Mouse (Mus musculus) G1E-ER4 (cell line): ENCODE data around the gene Nckap1l. TPM values are rescaled to one million over a fixed set of nuclear protein-coding genes. Genes with fewer than 3 reads are reported as not detected.

Experiments
- GATA1 ChIP-seq: IDR thresholded peaks from one replicate; pipeline ENCODE4 v1.8.0; 2012; ENCODE audit warnings: low read length, inconsistent platforms
- polyA plus RNA-seq: library from polyadenylated mRNA; stranded (reverse); fragments of >175 nt; gene quantifications from 2 replicates; pipeline ENCODE4 v1.2.3, GENCODE M21; 2012

Nckap1l gene
- 0.79 and 1.1 TPM in 2 replicates for polyA plus RNA-seq

DNA sequence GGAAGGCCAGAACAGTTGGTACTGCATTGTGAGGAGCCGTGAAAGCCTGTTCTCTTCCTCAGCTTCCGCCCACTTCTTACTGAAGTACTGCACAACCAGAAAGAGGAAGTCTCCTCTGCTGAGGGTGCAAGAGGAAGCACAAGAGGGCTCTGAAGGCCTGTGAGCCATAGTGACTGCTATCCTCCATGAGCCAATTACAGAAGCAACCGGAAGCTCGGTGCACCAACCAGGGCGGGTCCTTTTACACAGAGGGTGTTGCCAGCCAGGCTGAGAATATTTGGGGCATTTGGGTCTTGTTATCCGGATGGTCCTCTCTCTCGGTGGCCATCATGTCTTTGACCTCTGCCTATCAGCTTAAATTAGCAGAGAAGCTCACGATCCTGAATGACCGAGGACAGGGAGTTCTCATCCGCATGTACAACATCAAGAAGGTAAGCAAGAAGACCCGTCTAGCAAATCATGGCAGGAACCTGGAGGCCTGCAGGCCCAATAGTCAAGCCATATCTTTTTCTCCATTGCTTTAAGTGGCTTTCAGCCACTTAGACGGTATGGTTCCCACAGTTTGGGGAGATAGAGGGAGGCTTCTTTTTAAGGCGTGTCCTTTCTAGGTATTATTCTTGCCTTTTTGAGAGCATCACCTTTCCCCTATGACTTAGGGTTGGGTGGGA lies at the start of gene Nckap1l:
Gene Nckap1l, plus strand, starts transcription at position 244 of the 668 bp plus-strand sequence.
- TF ChIP-seq GATA1: no peak

DNA sequence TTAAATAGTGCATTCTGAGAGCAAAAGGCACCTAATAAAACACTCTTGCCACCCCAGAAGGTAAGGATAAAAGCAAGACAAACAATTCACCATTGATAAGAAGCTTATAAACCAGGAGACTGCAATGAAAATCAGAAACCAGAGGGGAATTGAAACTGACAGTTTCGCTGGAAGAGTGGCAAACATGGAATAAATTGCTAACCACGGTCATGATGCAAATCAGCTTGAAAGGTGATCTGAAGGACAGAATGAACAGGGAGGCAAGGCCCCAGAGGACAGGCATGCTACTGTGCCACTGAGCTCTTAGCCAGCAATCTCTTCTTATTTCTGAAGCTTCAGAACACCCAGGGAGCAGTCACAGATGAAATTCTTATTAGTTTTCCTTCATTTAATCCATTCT lies 26.6 kb upstream of the Nckap1l start:
- no peak for TF ChIP-seq GATA1

DNA sequence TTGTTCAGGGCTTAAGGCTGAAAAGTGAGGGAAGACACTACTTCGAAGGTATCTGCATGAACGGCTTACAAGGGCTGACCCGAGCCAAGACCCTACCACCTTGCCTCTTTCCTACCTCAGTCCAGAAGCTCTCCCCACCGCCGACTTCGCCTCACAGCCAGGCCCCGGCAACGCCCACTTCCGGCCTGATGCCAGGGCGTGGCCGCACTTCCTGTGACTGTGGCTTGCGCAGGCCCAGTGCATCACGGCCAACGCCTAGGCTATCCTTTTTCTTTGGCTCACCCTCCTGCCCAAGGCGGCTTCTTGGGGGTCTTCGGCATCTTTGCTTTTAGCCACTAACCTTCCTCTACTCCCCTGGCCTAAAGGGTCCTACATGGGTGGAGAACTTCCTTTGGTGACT lies 23.4 kb upstream of the Nckap1l start, which contains the start of gene Gtsf1:
Gene Gtsf1, minus strand, starts transcription at position 230 of the 400 bp plus-strand sequence.
- TF ChIP-seq GATA1: no peak

DNA sequence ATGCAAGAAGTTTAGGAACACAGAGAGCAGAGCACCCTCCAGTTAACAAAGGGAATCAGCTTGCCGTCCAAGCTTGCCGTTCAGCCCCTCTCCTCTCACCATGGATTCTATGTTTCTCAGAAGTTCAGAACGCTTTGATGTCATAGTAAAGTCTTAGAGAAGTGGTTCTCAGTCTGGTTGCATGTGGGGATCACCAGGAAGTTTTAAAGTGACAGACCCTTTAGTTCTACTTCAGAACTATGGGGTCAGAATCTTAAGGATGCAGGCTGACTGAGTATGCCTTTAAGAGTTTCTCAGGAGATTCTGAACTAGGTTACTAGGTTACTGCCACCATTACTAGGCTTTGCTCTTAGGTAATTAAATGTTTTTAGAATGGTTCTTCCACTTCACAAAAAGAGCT lies 5.2 kb upstream of the Nckap1l start, which contains the start of gene Gtsf2:
Gene Gtsf2, minus strand, starts transcription at position 101 of the 400 bp plus-strand sequence.
- TF ChIP-seq GATA1: no peak

DNA sequence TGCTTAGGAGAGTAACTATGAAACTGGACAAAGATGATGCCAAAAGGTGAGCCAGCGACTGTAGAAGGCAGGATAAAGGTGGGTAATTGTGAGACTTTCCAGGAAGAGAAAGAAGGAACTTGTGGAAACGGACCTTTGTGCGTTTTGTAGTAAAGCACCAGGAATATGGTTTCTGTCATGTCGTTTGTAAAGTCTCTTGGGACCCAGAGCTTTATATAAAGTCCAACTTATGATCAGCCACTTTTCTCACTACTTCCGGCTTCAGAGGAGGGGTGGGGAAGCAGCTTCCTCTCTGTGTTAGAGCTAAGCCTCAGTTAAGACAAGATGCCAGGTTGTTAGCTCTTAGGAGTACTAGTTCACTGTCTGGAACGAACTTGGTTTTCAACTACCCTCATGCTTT lies 855 bp downstream of the Nckap1l start:
- TF ChIP-seq GATA1: no peak

DNA sequence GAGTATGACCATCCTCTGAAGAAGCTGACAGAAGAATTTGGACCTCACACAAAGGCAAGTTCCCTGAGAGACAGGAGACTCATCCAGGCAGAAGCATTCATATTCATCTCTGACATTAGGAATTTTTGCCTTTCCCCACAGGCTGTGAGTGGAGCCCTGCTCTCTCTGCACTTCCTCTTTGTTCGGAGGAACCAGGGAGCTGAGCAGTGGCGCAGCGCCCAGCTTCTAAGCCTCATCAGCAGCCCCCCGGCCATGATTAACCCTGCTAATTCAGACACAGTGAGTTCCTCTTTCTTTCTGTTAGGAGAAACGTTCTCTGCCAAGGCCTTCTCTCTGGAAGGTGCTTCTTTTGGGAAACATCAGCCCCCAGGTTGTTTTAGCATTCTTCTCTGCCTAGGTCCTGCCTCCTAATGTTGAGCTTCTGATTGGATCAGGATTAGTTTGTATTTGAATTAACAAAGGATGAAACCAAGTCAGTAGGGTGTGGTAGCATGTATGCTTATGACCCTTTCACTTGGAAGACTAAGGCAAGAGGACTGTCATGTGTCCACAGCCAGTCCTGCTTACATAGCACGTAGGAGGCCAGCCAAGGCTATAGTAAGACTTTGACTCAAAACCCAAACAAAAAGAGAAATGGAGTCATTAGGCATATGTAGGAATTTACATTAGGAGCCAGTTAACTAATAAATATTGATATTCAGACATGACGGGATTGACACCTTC lies 9.1 kb downstream of the Nckap1l start:
- no peak for TF ChIP-seq GATA1

DNA sequence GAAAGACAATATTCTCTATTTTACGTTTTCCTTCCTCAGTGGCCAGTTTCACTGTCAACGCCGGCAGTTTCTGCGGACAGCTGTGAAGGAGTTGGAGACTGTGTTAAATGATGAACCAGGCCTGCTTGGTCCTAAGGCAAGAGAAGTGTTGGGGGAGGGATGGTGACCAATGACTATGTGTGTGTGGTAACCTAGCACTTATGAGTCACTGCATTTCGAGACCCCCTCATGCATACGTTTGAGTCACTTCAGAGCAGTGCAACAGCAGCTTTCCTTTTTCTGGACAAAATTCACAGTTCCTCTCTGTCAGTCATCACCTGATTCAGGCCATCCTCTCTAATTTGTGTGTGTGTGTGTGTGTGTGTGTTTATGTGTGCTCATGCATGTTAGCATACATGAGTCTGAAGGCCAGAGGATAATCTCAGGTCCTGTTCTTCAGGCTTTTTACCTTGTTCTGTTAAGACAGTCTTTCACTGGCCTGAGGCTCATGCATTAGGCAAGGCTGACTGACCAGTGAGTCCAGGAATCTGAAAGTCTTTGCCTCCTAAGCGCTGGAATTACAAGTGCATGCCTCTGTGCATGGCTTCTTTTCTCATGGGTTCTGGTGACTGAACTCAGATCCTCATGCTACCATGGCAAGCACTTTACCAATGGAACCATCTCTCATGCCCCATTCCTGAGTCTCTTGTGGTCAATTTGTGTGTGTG lies 18.0 kb downstream of the Nckap1l start:
- no peak for TF ChIP-seq GATA1

DNA sequence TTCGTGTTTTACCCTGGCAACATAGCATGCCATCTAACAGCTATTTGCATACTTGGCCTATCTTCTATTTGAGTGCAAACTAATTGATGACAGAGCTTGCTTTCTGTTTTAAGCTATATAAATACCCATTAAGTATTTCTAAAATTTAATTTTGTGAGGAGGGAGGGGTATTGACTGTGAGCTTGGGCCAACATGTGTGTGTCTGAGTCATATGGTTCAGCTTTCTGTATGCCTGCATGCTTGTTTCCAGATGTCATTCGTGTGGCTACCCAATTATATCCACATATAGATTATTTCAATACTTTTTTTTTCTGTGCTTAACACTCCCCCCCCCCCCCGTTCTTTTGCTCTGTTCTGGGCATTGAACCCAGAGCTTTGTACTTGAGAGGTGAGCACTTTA lies 18.7 kb downstream of the Nckap1l start:
- no peak for TF ChIP-seq GATA1

DNA sequence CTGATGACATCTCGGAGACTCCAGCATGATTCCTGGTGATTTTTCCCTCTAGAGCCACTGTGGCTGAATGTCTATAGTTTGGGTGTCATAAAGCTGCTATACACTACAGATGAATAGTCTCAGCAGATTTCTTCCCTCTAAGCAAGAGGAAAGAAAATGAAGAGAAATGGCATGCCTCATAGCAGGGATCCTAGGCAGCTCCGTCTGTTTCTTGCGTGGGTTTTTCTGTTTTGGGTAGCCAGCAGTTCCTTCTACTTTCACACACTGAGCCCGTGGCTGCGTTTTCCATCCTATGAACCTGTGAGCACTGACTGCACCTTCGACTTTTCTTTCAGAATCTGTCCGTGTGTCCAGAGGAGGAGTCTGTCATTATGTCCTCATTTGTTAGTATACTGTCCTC lies 19.6 kb downstream of the Nckap1l start:
- TF ChIP-seq GATA1: no peak

DNA sequence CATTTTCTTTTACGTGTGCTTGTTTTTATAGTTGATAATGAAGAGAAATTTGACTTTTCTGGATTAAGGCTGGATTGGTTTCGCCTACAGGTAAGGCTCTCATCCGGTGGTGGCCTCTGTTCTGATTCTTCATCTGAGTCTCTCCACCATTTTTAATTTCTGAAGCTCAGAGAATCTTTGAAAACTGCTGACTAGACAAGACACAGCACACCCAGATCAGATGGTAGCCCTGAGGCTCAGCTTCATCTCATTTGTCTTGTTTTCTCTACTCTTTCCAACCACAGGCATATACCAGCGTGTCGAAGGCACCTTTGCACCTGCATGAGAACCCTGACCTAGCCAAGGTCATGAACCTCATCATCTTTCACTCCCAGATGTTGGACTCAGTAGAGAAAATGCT lies 20.2 kb downstream of the Nckap1l start:
- no peak for TF ChIP-seq GATA1

DNA sequence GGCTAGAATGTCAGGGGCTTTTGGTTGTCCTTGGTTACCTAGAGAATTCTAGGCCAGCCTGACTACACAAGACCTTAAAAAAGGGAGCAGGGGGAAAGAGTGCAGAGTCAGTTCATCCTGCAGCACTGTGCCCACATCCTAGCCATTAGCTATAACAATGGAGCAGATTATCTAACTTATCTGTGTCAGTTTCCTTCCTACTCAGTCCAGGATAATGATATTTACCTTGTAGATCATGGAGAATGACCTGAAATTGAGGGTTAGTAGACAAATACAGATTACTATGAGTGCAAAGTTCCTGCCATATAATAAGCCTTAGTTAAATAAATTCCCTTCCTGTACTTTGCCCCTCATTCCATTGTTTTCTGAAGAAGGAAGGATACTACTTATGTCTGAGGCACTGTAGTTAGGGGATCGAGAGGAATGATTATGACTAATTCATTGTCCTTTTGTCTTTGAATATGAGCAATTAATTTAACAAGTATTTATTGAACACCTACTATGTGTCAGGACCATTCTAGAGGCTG lies 25.5 kb downstream of the Nckap1l start:
- no peak for TF ChIP-seq GATA1

DNA sequence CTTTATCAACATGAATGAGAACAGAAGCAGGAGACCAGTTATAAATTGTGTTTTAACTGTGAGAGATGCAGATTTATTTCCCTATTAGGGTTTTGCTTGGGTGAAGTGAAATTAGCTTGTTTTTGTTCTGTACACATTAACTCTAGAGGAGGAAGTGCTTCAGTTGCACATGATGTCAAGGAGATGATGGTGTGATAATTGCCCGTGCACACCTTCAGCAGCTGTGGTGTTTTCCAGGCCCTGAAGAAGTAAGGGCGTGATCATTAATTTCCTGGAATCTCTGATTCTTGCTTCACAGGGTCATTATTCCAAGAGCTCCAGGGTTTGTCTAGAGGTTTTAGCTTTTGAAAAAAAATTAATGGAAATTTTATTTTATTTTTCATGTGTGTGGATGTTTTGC lies 26.5 kb downstream of the Nckap1l start:
- TF ChIP-seq GATA1: no peak

DNA sequence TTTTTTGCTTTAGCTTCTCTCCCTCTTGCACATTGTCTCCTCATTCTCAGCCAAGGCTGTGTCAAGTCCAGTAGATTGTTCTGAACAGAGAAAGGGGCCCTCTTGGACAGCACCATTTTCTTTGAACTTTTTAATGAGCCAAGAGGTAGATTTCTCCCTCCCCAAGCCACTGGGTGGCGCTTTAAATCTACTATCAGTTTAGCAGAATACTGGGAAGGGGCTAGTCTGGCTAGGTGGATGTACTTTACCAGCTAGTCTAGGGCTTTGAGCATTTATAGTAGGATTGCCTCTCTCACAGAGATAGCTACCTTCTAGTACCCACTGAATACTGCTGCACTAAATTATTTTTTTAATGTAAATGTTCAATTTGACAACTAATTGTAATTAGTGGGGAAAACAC lies 28.9 kb downstream of the Nckap1l start:
- TF ChIP-seq GATA1: no peak

DNA sequence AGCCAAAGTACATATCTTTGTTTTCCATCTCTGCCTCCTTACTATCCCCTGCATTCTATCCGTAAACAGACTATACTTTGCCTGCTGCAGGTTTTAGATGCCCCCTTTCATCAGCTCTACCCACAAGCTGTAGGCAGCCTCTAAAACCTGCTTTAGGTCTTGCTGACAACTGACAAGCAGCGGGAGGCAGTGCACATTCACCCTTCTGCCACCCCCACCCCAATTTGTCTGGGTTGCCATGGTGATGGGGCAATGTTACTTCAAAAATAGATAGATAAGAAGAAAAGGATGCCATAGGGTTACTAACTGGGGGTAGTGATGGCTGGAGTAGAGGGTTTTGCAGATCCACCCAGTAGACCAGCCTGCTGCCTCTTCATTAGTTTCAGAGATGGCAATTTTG lies 30.9 kb downstream of the Nckap1l start:
- TF ChIP-seq GATA1: no peak

DNA sequence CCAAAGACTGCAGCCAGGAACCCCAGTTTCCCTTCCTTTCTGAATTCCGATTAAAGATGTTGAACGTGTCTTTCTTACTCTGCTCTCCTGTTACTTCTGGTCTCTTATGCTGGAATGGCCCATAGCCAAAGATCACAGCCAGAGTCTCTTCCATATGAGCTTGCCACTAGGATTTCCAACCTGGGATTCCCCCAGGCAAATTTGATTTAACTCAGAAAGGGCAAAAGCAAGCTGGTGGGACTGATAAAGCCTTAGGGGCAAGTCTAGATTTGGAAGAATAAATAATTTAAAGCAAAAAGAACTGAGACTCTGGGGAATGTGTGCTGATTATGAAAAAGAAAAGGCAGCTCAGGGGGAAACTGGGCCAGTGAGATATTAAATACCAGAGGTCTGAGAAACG lies 31.5 kb downstream of the Nckap1l start:
- TF ChIP-seq GATA1: no peak

DNA sequence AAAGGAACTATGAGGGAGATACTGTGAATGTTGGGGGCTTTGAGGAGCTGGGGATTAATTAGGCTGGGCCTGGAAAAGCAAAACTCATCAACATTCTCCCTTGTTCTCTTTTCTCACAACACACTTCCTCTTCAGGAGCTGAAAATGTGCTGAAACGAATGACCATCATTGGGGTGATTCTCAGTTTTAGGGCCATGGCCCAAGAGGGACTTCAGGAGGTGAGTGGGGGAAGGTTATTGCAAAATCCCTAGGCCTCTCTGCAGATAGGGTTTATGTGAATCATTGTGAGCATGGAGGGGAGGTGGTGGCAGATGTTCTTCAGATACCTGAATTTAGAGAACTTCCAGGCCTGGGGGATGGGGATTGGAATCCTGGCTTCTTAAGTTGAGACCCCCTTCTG lies 33.1 kb downstream of the Nckap1l start:
- TF ChIP-seq GATA1: no peak
